Mouse (Mus musculus) adrenal gland, adult 18-20 months (tissue): ENCODE results near the gene Mylpf. TPM values are rescaled to one million over a fixed set of nuclear protein-coding genes. Genes with fewer than 3 reads are reported as not detected.

Source experiments
- DNase-seq, 2 experiments: peaks; one replicate each; pipeline ENCODE4 v3.0.0; 2021 to 2022; ENCODE audit warnings: low spot score in 2 of 2
- total RNA-seq, 2 experiments: library from RNA; stranded (reverse); gene quantifications; 1 replicate in 1 of 2; 2 replicates in 1 of 2; pipeline ENCODE4 v1.2.3; 2021

Gene Mylpf
- total RNA-seq, 2 experiments from 2014 or later = 0.66 to 16.3 TPM

DNA sequence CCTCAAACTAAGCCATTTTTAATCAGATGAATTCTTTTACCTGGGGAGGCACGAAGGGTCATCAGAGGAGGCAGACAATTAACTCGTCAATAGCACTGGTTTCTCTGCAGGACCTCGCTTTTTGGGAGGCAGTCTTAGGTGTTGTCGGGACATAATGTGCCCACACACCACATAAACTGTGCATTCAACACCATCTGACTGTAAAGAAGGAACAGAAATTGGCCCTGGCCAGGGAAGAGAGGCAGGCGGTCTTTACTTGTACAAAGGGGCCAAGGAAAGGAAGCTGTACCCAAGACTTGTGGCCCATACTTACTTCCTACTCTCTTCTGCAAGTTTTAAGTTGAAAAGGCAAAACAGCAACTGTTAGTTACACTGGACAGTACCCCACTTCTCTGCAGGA lies 47.8 kb downstream of the Mylpf start:
- DNase-seq = no peak

DNA sequence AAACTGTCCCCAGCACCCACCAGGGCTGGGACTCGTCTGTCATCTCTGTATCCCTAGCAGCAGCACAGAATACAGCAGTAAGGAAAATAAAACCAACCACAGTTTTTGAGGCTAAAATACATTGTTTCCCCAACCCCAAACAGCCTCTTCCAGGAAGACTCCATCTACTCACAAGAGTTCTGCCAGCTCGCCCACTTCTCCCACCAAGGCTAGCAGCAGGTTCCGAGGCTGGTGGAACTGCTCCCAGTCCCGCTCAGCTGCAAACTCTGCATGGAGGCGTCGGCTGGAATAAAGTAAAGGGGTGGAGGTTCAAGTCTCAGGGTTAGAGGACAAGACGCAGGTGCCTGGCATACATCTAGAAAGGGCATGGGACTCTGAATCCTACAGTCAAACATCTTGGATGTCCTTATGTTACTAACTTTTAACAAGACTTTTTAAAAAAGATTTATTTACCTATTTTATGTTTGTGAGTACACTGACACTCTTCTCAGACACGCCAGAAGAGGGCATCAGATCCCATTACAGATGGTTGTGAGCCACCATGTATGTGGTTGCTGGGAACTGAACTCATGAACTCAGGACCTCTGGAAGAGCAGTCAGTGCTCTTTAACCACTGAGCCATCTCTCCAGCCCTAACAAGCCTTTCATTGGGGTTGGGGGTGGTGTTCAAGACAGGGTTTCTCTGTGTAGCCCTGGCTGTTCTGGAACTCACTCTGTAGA lies 50.7 kb downstream of the Mylpf start:
- DNase-seq = no peak

DNA sequence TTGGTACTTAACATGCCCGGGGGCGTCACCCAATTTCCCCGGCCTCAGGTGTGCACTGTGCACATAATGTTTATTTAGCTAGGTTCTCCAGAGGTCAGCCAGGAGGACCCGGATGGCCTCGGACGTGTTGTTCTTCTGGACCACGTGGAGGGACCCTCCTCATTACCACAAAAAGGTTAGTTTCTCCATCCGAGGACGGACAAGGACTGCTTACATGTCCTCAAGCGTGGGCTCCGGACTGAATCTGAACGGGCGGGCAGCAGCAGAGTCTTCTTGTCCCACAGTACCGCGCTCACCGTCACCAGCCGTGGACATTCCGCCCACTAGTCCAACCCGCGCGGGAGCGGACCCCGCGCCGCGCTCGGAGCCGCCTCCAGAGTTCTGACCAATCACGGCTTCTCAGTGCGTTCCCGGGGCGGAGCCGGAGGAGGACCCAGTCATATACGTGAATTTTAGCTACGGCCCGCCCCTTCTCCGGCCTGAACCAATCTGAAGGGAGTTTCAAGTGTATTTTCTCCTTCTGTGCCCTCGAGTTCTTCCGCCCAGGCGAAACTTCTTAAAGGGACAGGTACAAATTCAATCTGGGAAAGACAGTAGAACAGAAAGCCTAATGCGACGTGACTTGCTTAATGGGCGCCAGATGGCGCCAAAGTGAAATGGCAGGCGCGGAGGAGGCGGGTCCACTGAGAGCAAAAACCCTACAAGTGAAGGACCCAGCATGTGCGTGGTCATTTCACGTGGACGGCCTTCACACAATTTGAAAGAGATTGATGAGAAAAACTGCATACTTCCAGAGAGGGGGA lies 51.8 kb downstream of the Mylpf start, which contains the start of gene Dctpp1:
TSS of gene Dctpp1 (minus strand) at position 401 of the 803 bp plus-strand sequence.
- DNase-seq = peak; percentile 88 to 90

DNA sequence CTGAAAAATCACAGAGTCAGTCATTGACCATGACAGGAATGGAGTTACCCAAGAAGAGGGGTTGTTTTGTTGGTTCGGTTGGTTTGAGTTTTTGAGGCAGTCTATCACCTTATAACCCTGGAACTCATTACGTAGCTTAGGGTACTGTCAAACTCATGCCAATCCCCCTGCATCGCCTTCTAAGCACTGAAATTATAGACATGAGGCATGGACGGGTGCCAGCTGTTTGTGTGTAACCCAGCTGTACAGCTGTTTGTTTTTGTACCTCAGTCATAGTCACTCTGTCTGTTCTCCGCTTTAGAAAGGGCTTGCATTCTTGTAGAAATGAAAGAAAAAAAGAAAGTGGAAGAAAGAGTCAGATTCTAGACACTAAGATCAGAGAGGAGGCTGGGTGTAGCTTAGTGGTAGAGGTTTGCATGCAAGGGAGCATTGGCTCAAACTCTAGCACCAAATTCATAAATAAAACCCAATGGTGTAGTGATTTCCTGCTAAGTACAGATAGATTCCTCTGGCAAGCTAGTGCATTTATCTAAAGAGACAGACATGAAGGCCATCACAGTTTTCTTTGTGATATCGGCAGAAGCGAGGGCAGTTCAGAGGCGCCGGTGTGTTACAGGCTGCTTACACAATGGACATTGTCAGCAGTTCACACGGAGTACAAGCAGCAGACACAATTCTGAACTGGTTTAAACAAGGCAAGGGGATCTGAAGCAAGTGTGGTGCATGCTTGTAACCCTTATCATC lies 53.7 kb downstream of the Mylpf start:
- DNase-seq = no peak

DNA sequence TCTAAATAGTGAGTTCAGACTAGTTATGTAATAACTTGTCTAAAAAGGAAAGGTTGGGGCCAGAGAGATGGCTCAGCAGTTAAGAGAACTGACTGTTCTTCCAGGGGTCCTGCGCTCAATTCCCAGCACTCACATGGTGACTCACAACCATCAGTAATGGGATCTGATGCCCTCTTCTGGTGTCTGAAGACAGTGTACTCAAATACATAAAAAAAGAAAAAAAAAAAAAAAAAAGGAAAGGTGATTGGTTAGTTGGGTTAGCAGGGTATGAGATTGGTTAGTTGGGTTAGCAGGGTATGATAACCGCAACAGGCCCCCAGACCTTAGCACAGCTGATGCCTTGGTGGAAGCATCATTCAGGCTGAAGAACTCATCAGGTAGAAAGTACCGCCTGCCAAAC lies 54.8 kb downstream of the Mylpf start:
- DNase-seq = no peak

Other genes starting within 250 kb of the Mylpf start
- gene Cdipt, start 233.0 kb upstream of the Mylpf start, total RNA-seq = 10 to 100 TPM; 75.0 to 82.1 TPM
- under 1 TPM; 0.42 to 0.70 TPM for gene Cdiptos, start 232.8 kb upstream of the Mylpf start, total RNA-seq
- 100 to 1,000 TPM in 1 of 2 experiments, 10 to 100 TPM in 1; 92.6 to 135 TPM for gene Mvp, start 194.3 kb upstream of the Mylpf start, total RNA-seq
- 1 to 10 TPM; 1.3 to 3.0 TPM for gene Pagr1b, start 192.4 kb upstream of the Mylpf start, total RNA-seq
- 10 to 100 TPM in 1 of 2 experiments, 1 to 10 TPM in 1; 5.5 to 16.5 TPM for gene Pagr1a, start 191.5 kb upstream of the Mylpf start, total RNA-seq
- gene Gm42742, start 187.8 kb upstream of the Mylpf start, total RNA-seq = 10 to 100 TPM; 12.9 to 27.0 TPM
- gene Prrt2, start 187.7 kb upstream of the Mylpf start, total RNA-seq = 1 to 10 TPM; 3.7 to 4.4 TPM
- 100 to 1,000 TPM in 1 of 2 experiments, 10 to 100 TPM in 1; 86.0 to 132 TPM for gene Maz, start 181.9 kb upstream of the Mylpf start, total RNA-seq
- 1 to 10 TPM; 1.7 to 2.4 TPM for gene Kif22, start 166.4 kb upstream of the Mylpf start, total RNA-seq
- not detected for gene Zg16, start 121.6 kb upstream of the Mylpf start, total RNA-seq
- 1 to 10 TPM in 1 of 2 experiments, under 1 TPM in 1; 0.96 to 1.6 TPM for gene AI467606, start 117.5 kb upstream of the Mylpf start, total RNA-seq
- gene Qprt, start 86.7 kb upstream of the Mylpf start, total RNA-seq = under 1 TPM; 0.30 to 0.51 TPM
- 1 to 10 TPM in 1 of 2 experiments, under 1 TPM in 1; 0.89 to 1.3 TPM for gene Spn, start 71.1 kb upstream of the Mylpf start, total RNA-seq
- gene Cd2bp2, start 12.8 kb upstream of the Mylpf start, total RNA-seq = 10 to 100 TPM; 51.6 to 62.3 TPM
- 10 to 100 TPM; 43.3 to 47.5 TPM for gene Tbc1d10b, start 422 bp upstream of the Mylpf start, total RNA-seq
- 10 to 100 TPM; 12.6 to 14.8 TPM for gene Zfp553, start 24.2 kb downstream of the Mylpf start, total RNA-seq
- gene Sept1, start 24.2 kb downstream of the Mylpf start, total RNA-seq = 1 to 10 TPM; 7.8 to 8.7 TPM
- gene Zfp771, start 35.4 kb downstream of the Mylpf start, total RNA-seq = 10 to 100 TPM; 23.6 to 29.6 TPM
- 10 to 100 TPM; 27.9 to 29.5 TPM for gene Dctpp1, start 51.8 kb downstream of the Mylpf start, total RNA-seq
- gene Sephs2, start 65.2 kb downstream of the Mylpf start, total RNA-seq = 10 to 100 TPM; 86.4 to 88.8 TPM
- gene Itgal, start 87.4 kb downstream of the Mylpf start, total RNA-seq = 1 to 10 TPM; 1.7 to 4.0 TPM
- gene Zfp768, start 136.7 kb downstream of the Mylpf start, total RNA-seq = 10 to 100 TPM; 26.8 to 34.5 TPM
- gene Zfp747, start 167.2 kb downstream of the Mylpf start, total RNA-seq = 10 to 100 TPM; 10.4 to 13.0 TPM
- 1 to 10 TPM; 4.1 to 5.0 TPM for gene 9130019O22Rik, start 178.3 kb downstream of the Mylpf start, total RNA-seq
- 1 to 10 TPM; 8.2 to 8.4 TPM for gene E430018J23Rik, start 184.7 kb downstream of the Mylpf start, total RNA-seq
- gene Zfp764, start 197.9 kb downstream of the Mylpf start, total RNA-seq = 1 to 10 TPM; 6.6 to 6.9 TPM
- 10 to 100 TPM in 1 of 2 experiments, 1 to 10 TPM in 1; 9.9 to 11.4 TPM for gene Zfp688, start 213.2 kb downstream of the Mylpf start, total RNA-seq
- gene Zfp689, start 240.3 kb downstream of the Mylpf start, total RNA-seq = 1 to 10 TPM; 3.9 to 4.1 TPM